Mouse (Mus musculus): ENCODE measurements around the gene Pakap.

Pakap gene

GRCm38 (mm10) chr4:57567666-57568206 lies at the start of gene Pakap:
Gene Pakap (plus strand): TSS chr4:57568179.
- peak; percentile 34 to 77 for DNase-seq (ENCODE audit: low spot score in 2 of 2)

GRCm38 (mm10) chr4:57523456-57523855 lies 44.5 kb upstream of the Pakap start:
- no peak for DNase-seq (ENCODE audit: low spot score in 2 of 2)

- DNase-seq (ENCODE audit: low spot score in 2 of 2): no peak
Observed at GRCm38 (mm10) chr4:57524461-57524860, 43.5 kb upstream of the Pakap start.

GRCm38 (mm10) chr4:57525221-57526011 lies 42.6 kb upstream of the Pakap start:
- DNase-seq (ENCODE audit: low spot score in 2 of 2): no peak

GRCm38 (mm10) chr4:57528296-57528695 lies 39.7 kb upstream of the Pakap start:
- no peak for DNase-seq (ENCODE audit: low spot score in 2 of 2)

- DNase-seq (ENCODE audit: low spot score in 2 of 2): no peak
Observed at GRCm38 (mm10) chr4:57533686-57534085, 34.3 kb upstream of the Pakap start.

GRCm38 (mm10) chr4:57534232-57534631 lies 33.7 kb upstream of the Pakap start:
- no peak for DNase-seq (ENCODE audit: low spot score in 2 of 2)

GRCm38 (mm10) chr4:57535087-57535486 lies 32.9 kb upstream of the Pakap start:
- DNase-seq (ENCODE audit: low spot score in 2 of 2): no peak

GRCm38 (mm10) chr4:57538029-57538688 lies 29.8 kb upstream of the Pakap start:
- no peak for DNase-seq (ENCODE audit: low spot score in 2 of 2)

- DNase-seq (ENCODE audit: low spot score in 2 of 2): peak in 1 of 2 experiments; percentile 26
Observed at GRCm38 (mm10) chr4:57543692-57544256, 24.2 kb upstream of the Pakap start.

GRCm38 (mm10) chr4:57547785-57548184 lies 20.2 kb upstream of the Pakap start:
- DNase-seq (ENCODE audit: low spot score in 2 of 2): no peak

GRCm38 (mm10) chr4:57550216-57550615 lies 17.8 kb upstream of the Pakap start:
- DNase-seq (ENCODE audit: low spot score in 2 of 2): no peak

GRCm38 (mm10) chr4:57557102-57557501 lies 10.9 kb upstream of the Pakap start:
- no peak for DNase-seq (ENCODE audit: low spot score in 2 of 2)

- no peak for DNase-seq (ENCODE audit: low spot score in 2 of 2)
Observed at GRCm38 (mm10) chr4:57559438-57559837, 8.5 kb upstream of the Pakap start.

GRCm38 (mm10) chr4:57560010-57560409 lies 8.0 kb upstream of the Pakap start:
- DNase-seq (ENCODE audit: low spot score in 2 of 2): no peak

GRCm38 (mm10) chr4:57561055-57561454 lies 6.9 kb upstream of the Pakap start:
- peak; percentile 29 to 41 for DNase-seq (ENCODE audit: low spot score in 2 of 2)

GRCm38 (mm10) chr4:57565283-57565682 lies 2.7 kb upstream of the Pakap start:
- no peak for DNase-seq (ENCODE audit: low spot score in 2 of 2)

GRCm38 (mm10) chr4:57565811-57566210 lies 2.2 kb upstream of the Pakap start:
- DNase-seq (ENCODE audit: low spot score in 2 of 2): no peak

- no peak for DNase-seq (ENCODE audit: low spot score in 2 of 2)
Observed at GRCm38 (mm10) chr4:57568268-57569068, 489 bp downstream of the Pakap start.

- DNase-seq (ENCODE audit: low spot score in 2 of 2): no peak
Observed at GRCm38 (mm10) chr4:57569069-57569355, 1.0 kb downstream of the Pakap start.

GRCm38 (mm10) chr4:57569711-57570110 lies 1.7 kb downstream of the Pakap start:
- DNase-seq (ENCODE audit: low spot score in 2 of 2): no peak

- DNase-seq (ENCODE audit: low spot score in 2 of 2): no peak
Observed at GRCm38 (mm10) chr4:57570229-57570628, 2.2 kb downstream of the Pakap start.

Measured in frontal cortex, postnatal 10 days (tissue).